In the genomic region with DNA sequence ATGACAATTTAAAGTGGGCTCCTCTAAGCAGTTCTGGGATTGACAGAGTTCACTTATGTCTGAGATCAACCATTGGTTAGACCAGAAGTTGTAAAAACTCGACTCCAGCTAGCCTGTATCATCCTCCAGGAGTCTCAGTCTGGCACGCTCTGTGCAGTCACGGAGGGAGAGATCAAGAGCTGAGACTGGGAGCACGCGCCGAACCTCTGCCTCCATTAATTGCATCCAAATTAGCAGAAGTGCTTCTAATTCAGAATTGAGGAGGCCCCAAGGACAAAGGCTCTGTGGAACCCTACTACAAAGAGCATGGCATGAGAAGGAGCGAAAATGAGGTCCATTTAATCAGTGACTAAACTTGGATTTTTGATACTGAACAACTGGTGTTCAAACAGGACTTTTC, we compare ENCODE assay signal across 30 mouse cellular contexts.
DNase-seq lines count a peak whose midpoint lies in the region; ATAC-seq lines count a peak whose summit lies in the region.
"Had no signal": no experiment of that assay in that cellular context is flagged by ENCODE, and none has a peak within 500 bp of the region (broad histone marks: within the 10 kb centered on the region; RNA-seq: fewer than 3 reads in every experiment).

No protein-coding gene starts in this region.

- no peak overlapping the region for H3K9ac ChIP-seq in heart, embryonic 13.5 days
- H3K9ac ChIP-seq in forebrain, embryonic 16.5 days (replicated peaks; ENCODE audit: low read depth, low read length) = no peak overlapping the region
- H3K9ac ChIP-seq: hindbrain, embryonic 14.5 days; liver, embryonic 15.5 days; lung, embryonic 15.5 days; midbrain, embryonic 13.5 days had no signal

- H3K9me3 ChIP-seq in heart, embryonic 13.5 days = no peaks in the 10 kb centered on the region
- no peaks in the 10 kb centered on the region for H3K9me3 ChIP-seq in forebrain, embryonic 10.5 days
- no peaks in the 10 kb centered on the region for H3K9me3 ChIP-seq in forebrain, embryonic 16.5 days (ENCODE audit: control insufficient read depth, low read length)
- H3K9me3 ChIP-seq: G1E; limb, embryonic 10.5 days; liver, embryonic 15.5 days; lung, embryonic 15.5 days; megakaryocyte, embryonic 14.5 days; midbrain, embryonic 13.5 days had no signal

- intact Hi-C loops in left cerebral cortex, postnatal 10 days (cut with DNase I) = no loop called here

- no peak for ATAC-seq in heart, embryonic 13.5 days (ENCODE audit: extremely low read depth, insufficient number of reproducible peaks, low FRiP score, low TSS enrichment)
- peak; percentile 55; the same call in 1 of the 2 replicates for ATAC-seq in forebrain, embryonic 16.5 days
- ATAC-seq in granulocyte monocyte progenitor cell, adult 5-6 weeks (replicated peaks; ENCODE audit: poor library complexity, severe bottlenecking) = no peak
- ATAC-seq: activated CD4-positive, CD25-positive, alpha-beta regulatory T cell, adult 4 months; inflammation-experienced regulatory T-cells, adult 6 months; midbrain, embryonic 13.5 days had no signal

- H3K36me3 ChIP-seq in heart, embryonic 13.5 days = no peaks in the 10 kb centered on the region
- H3K36me3 ChIP-seq in forebrain, embryonic 10.5 days (replicated peaks) = no peaks in the 10 kb centered on the region
- no peaks in the 10 kb centered on the region for H3K36me3 ChIP-seq in forebrain, embryonic 16.5 days (ENCODE audit: control insufficient read depth, insufficient read depth)
- H3K36me3 ChIP-seq: G1E; limb, embryonic 10.5 days; liver, embryonic 15.5 days; lung, embryonic 15.5 days; midbrain, embryonic 13.5 days had no signal

- no peak overlapping the region for H3K4me3 ChIP-seq in heart, embryonic 13.5 days
- no peak overlapping the region for H3K4me3 ChIP-seq in forebrain, embryonic 10.5 days
- H3K4me3 ChIP-seq in forebrain, embryonic 16.5 days (replicated peaks; ENCODE audit: low read length) = no peak overlapping the region
- H3K4me3 ChIP-seq: limb, embryonic 10.5 days; liver, embryonic 15.5 days; lung, embryonic 15.5 days; megakaryocyte, embryonic 14.5 days; midbrain, embryonic 13.5 days had no signal

- DNase-seq in heart, adult 9 months (ENCODE audit: low spot score in 2 of 2) = no peak
- peak; percentile 3 for DNase-seq in Muller cell, postnatal 12 days (ENCODE audit: inconsistent ontology term)
- peak; percentile 24 for DNase-seq in forebrain, embryonic 10.5 days (ENCODE audit: extremely low spot score, low spot score)
- no peak for DNase-seq in left cerebral cortex, postnatal 10 days (ENCODE audit: extremely low spot score in 1 of 2, low spot score in 2 of 2)
- DNase-seq: adrenal gland, adult 8-10 months; B cell, adult 2 months; cerebellum, adult 18-20 months; cerebellum, postnatal 25 days; heart, adult 11 months; kidney, adult 18-20 months; kidney, postnatal 4 days; layer of hippocampus, adult 9-11 months; liver; lung, postnatal 36 days; right cerebral cortex, adult 18-20 months; thymus, adult 18-20 months; thymus, postnatal 36 days had no signal

- peaks cover 8% of the 10 kb centered on the region; the same call in 1 of the 2 replicates for H3K4me1 ChIP-seq in heart, embryonic 13.5 days
- peaks cover 12% of the 10 kb centered on the region for H3K4me1 ChIP-seq in forebrain, embryonic 10.5 days
- H3K4me1 ChIP-seq in forebrain, embryonic 16.5 days (replicated peaks; ENCODE audit: control insufficient read depth, insufficient read depth, low read length) = no peaks in the 10 kb centered on the region; the same call in 1 of the 2 replicates
- H3K4me1 ChIP-seq: limb, embryonic 10.5 days; liver, embryonic 15.5 days; lung, embryonic 15.5 days; megakaryocyte, embryonic 14.5 days had no signal

- H3K4me2 ChIP-seq in heart, embryonic 13.5 days = peak overlapping the region; percentile 59
- H3K4me2 ChIP-seq in forebrain, embryonic 16.5 days (ENCODE audit: low read length) = peak overlapping the region; percentile 29; the same call in 1 of the 2 replicates
- H3K4me2 ChIP-seq: hindbrain, embryonic 14.5 days; liver, embryonic 15.5 days; lung, embryonic 15.5 days; midbrain, embryonic 13.5 days had no signal

- H3K27me3 ChIP-seq in heart, embryonic 13.5 days (replicated peaks) = no peaks in the 10 kb centered on the region
- no peaks in the 10 kb centered on the region for H3K27me3 ChIP-seq in forebrain, embryonic 10.5 days (ENCODE audit: poor library complexity, severe bottlenecking)
- no peaks in the 10 kb centered on the region for H3K27me3 ChIP-seq in forebrain, embryonic 16.5 days (replicated peaks; ENCODE audit: control insufficient read depth, insufficient read depth, low read length)
- H3K27me3 ChIP-seq: CH12.LX; liver, embryonic 15.5 days; lung, embryonic 15.5 days; midbrain, embryonic 13.5 days had no signal

- H3K27ac ChIP-seq in heart, embryonic 13.5 days (replicated peaks) = peak overlapping the region; percentile 48; the same call in 1 of the 2 replicates
- H3K27ac ChIP-seq in forebrain, embryonic 10.5 days = no peak overlapping the region
- no peak overlapping the region for H3K27ac ChIP-seq in forebrain, embryonic 16.5 days (ENCODE audit: low read length)
- H3K27ac ChIP-seq: hindbrain, embryonic 14.5 days; limb, embryonic 10.5 days; liver, embryonic 15.5 days; lung, embryonic 15.5 days; midbrain, embryonic 13.5 days had no signal

- WGBS in heart, embryonic 13.5 days = 57% methylated on average over 7 of the region's 7 CpGs
- 68% methylated on average over 7 of the region's 7 CpGs for WGBS in forebrain, embryonic 10.5 days
- WGBS in forebrain, embryonic 16.5 days = 14% methylated on average over 7 of the region's 7 CpGs

Comparison
In these comparisons a context has a peak if more than half of its experiments do, and no peak if none do; other contexts are left out.
1. DNase-seq: peak in Muller cell, postnatal 12 days (single experiment) and forebrain, embryonic 10.5 days (single experiment); none in heart, adult 9 months (0 of 2) and left cerebral cortex, postnatal 10 days (0 of 2).